Mouse (Mus musculus) neural tube, embryonic 13.5 days (tissue): ENCODE measurements around the gene Emx1. TPM values are rescaled to one million over a fixed set of nuclear protein-coding genes. Genes with fewer than 3 reads are reported as not detected.

Experiments used
- ATAC-seq: fragments of 200-750 bp; cut with Nextera tagmentation; 2 replicates; pipeline ENCODE4 v1.8.0; 2017; ENCODE audit warnings: low read depth, mild to moderate bottlenecking, moderate TSS enrichment, moderate library complexity
- H3K27ac ChIP-seq: fragments of 300-500 bp; sonication (generic); replicated peaks from 2 replicates; pipeline ENCODE4 v1.5.1; 2015; ENCODE audit warnings: moderate library complexity, mild to moderate bottlenecking, inconsistent platforms
- H3K27me3 ChIP-seq: fragments of 300-500 bp; sonication (generic); 2 replicates; pipeline ENCODE4 v1.6.1; 2015; ENCODE audit warnings: mild to moderate bottlenecking, inconsistent platforms
- H3K36me3 ChIP-seq: fragments of 300-500 bp; sonication (generic); 2 replicates; pipeline ENCODE4 v1.6.1; 2015; ENCODE audit warnings: mild to moderate bottlenecking, inconsistent platforms
- H3K4me1 ChIP-seq: fragments of 300-500 bp; sonication (generic); replicated peaks from 2 replicates; pipeline ENCODE4 v1.6.1; 2015; ENCODE audit warnings: inconsistent platforms
- H3K4me2 ChIP-seq: fragments of 300-500 bp; sonication (generic); 2 replicates; pipeline ENCODE4 v1.6.1; 2015; ENCODE audit warnings: inconsistent platforms, mild to moderate bottlenecking, moderate library complexity
- H3K4me3 ChIP-seq: fragments of 300-500 bp; sonication (generic); 2 replicates; pipeline ENCODE4 v1.5.1; 2015; ENCODE audit warnings: mild to moderate bottlenecking, inconsistent platforms
- H3K9ac ChIP-seq: fragments of 300-500 bp; sonication (generic); 2 replicates; pipeline ENCODE4 v1.6.1; 2015; ENCODE audit warnings: moderate library complexity, mild to moderate bottlenecking, inconsistent platforms
- H3K9me3 ChIP-seq: fragments of 300-500 bp; sonication (generic); 2 replicates; pipeline ENCODE4 v1.6.1; 2016; ENCODE audit warnings: inconsistent platforms
- WGBS: fragments of 180-500 bp; shearing (Covaris S2); methylation state at CpG from one replicate; pipeline ENCODE4 v1.1.7; 2015; 5-methylcytosine and 5-hydroxymethylcytosine counted together
- polyA plus RNA-seq: library from polyadenylated mRNA; unstranded; fragments of >200 nt; fragmentation: Nextera tagmentation; extraction: Ambion mirVana; gene quantifications from 2 replicates; pipeline ENCODE4 v1.2.1, GENCODE M21; 2015

Gene Emx1
- polyA plus RNA-seq, 1 experiment from 2014 or later, result not detected

DNA sequence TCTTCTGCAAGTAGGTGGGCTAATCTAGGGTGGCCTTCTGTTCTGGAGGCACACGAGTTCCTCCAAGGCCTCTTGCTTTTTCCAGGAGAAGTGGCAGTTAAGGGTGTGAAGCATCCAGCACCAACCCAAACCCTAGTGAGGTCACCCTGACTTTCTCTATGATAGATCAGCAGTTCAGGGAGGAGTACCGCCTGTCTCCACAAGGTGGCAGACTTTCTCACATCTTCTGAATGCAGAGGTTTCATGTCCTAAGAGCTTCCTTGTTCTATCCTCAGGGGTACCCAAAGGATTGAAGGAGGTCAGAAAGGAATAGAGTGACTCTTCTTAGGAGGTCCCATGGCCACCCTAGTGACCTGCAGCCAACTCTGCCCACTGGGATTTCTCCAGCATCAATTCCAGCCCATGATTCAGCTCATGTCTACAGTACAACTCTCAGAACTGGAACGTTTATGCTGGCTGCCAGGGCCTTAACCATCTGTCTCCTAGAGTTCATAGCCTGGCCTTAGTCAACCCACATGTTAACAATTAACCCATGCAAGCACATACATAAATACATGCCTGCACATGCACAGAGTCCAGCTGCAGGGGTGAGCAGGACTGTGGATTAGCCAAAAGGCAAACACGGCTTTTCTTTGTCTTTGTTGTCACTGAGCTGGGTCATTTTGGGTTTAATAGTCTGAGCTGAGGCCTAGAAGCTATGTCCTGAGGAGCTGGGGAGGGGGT, 26.9 kb upstream of the Emx1 start:
- peak; percentile 45; the same call in 1 of the 2 replicates for ATAC-seq
- H3K4me3 ChIP-seq, result no peak overlapping the region

DNA sequence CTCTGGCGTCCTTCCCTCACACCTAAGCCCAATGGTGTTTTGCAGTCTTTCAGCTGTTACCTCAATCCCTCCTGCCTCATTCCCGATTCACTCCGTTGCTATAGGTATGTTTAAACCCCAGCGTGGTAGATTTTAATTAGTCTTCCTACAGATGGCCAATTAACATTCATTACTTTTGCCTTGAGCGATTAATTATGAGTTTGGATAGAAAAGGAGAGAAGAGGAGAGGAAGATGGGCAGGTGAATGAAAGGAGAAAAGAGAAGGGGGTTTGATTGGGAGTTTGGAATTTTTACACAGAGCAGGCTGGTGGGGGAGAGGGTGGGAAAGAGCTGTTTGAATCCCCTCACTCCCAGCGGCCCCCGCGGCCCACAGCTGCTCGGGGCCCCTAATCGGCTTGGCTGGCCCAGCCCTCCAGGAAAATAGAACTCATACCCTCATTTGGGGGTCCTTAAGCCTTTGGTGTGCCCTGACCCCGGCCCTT, 21.8 kb upstream of the Emx1 start:
- no peak overlapping the region for H3K4me3 ChIP-seq
- no peak overlapping the region for H3K4me2 ChIP-seq
- no peaks in the 10 kb centered on the region for H3K36me3 ChIP-seq
- no peak for ATAC-seq
- 38% methylated on average over 11 of the region's 11 CpGs for WGBS
- H3K4me1 ChIP-seq, result peaks cover 8% of the 10 kb centered on the region; the same call in 1 of the 2 replicates
- no peak overlapping the region for H3K9ac ChIP-seq
- H3K27me3 ChIP-seq, result no peaks in the 10 kb centered on the region
- no peaks in the 10 kb centered on the region for H3K9me3 ChIP-seq
- no peak overlapping the region for H3K27ac ChIP-seq

More for the DNA sequence above, 26.9 kb upstream of the Emx1 start:
- Histone ChIP-seq H3K9ac (no peak overlapping the region), H3K36me3 (no peaks in the 10 kb centered on the region), H3K4me2 (no peak overlapping the region), H3K27ac (no peak overlapping the region), H3K9me3 (no peaks in the 10 kb centered on the region), H3K4me1 (peaks cover 3% of the 10 kb centered on the region), H3K27me3 (no peaks in the 10 kb centered on the region)
- WGBS, result 47% methylated on average over 4 of the region's 4 CpGs

- no peak for ATAC-seq
- Histone ChIP-seq H3K36me3 (no peaks in the 10 kb centered on the region), H3K27me3 (peaks cover 40% of the 10 kb centered on the region), H3K9ac (no peak overlapping the region), H3K27ac (no peak overlapping the region), H3K4me1 (no peaks in the 10 kb centered on the region), H3K4me2 (no peak overlapping the region), H3K9me3 (0 out of 2 replicates have a peak, but pooled peaks cover 4% of the 10 kb centered on the region), H3K4me3 (no peak overlapping the region)
- 78% methylated on average over 3 of the region's 3 CpGs for WGBS
Measured at GRCm38 (mm10) chr6:85179569-85179968, 7.7 kb upstream of the Emx1 start.

- no peaks in the 10 kb centered on the region for H3K36me3 ChIP-seq
- no peak overlapping the region for H3K4me3 ChIP-seq
- peaks cover 42% of the 10 kb centered on the region for H3K27me3 ChIP-seq
- WGBS, result 68% methylated on average over 2 of the region's 2 CpGs
- H3K9ac ChIP-seq, result no peak overlapping the region
- no peaks in the 10 kb centered on the region for H3K4me1 ChIP-seq
- H3K4me2 ChIP-seq, result no peak overlapping the region
- H3K27ac ChIP-seq, result no peak overlapping the region
- 0 out of 2 replicates have a peak, but pooled peaks cover 4% of the 10 kb centered on the region for H3K9me3 ChIP-seq
- no peak for ATAC-seq
Measured at GRCm38 (mm10) chr6:85180036-85180435, 7.2 kb upstream of the Emx1 start.

GRCm38 (mm10) chr6:85183951-85184350, 3.3 kb upstream of the Emx1 start:
- H3K4me1 ChIP-seq, result peaks cover 29% of the 10 kb centered on the region
- H3K36me3 ChIP-seq, result no peaks in the 10 kb centered on the region
- H3K4me2 ChIP-seq, result no peak overlapping the region
- H3K9me3 ChIP-seq, result 0 out of 2 replicates have a peak, but pooled peaks cover 4% of the 10 kb centered on the region
- peaks cover 81% of the 10 kb centered on the region for H3K27me3 ChIP-seq
- WGBS, result 51% methylated on average over 3 of the region's 3 CpGs
- H3K4me3 ChIP-seq, result no peak overlapping the region
- H3K27ac ChIP-seq, result no peak overlapping the region
- ATAC-seq, result no peak
- no peak overlapping the region for H3K9ac ChIP-seq

GRCm38 (mm10) chr6:85186033-85186743, 1.1 kb upstream of the Emx1 start:
- Histone ChIP-seq H3K4me3 (no peak overlapping the region), H3K27me3 (peaks cover 91% of the 10 kb centered on the region), H3K4me1 (peaks cover 43% of the 10 kb centered on the region), H3K36me3 (no peaks in the 10 kb centered on the region), H3K27ac (no peak overlapping the region), H3K4me2 (no peak overlapping the region), H3K9ac (no peak overlapping the region), H3K9me3 (0 out of 2 replicates have a peak, but pooled peaks cover 4% of the 10 kb centered on the region)
- no peak for ATAC-seq
- under 1% methylated on average over 33 of the region's 33 CpGs for WGBS

DNA sequence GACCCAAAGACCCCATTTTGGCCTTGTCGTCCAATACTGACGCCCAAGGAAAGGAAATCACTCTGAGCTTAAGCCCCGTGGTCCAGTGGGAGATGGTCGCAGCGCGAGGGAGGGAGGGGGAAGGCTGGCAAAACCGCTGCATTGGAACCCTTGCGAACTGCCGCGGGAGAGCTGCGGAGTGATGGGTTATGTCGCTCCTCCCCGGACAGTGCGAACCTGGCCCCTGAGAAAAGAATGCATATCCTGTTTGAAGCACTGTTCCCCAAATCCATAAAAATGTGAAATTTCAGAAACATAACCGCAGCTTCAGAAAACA, 536 bp upstream of the Emx1 start:
- H3K4me2 ChIP-seq, result no peak overlapping the region
- peaks cover 43% of the 10 kb centered on the region for H3K4me1 ChIP-seq
- no peak overlapping the region for H3K4me3 ChIP-seq
- no peak overlapping the region for H3K27ac ChIP-seq
- WGBS, result under 1% methylated on average over 15 of the region's 15 CpGs
- H3K27me3 ChIP-seq, result peaks cover 91% of the 10 kb centered on the region
- H3K9ac ChIP-seq, result no peak overlapping the region
- H3K9me3 ChIP-seq, result 0 out of 2 replicates have a peak, but pooled peaks cover under 1% of the 10 kb centered on the region
- H3K36me3 ChIP-seq, result no peaks in the 10 kb centered on the region
- no peak for ATAC-seq

DNA sequence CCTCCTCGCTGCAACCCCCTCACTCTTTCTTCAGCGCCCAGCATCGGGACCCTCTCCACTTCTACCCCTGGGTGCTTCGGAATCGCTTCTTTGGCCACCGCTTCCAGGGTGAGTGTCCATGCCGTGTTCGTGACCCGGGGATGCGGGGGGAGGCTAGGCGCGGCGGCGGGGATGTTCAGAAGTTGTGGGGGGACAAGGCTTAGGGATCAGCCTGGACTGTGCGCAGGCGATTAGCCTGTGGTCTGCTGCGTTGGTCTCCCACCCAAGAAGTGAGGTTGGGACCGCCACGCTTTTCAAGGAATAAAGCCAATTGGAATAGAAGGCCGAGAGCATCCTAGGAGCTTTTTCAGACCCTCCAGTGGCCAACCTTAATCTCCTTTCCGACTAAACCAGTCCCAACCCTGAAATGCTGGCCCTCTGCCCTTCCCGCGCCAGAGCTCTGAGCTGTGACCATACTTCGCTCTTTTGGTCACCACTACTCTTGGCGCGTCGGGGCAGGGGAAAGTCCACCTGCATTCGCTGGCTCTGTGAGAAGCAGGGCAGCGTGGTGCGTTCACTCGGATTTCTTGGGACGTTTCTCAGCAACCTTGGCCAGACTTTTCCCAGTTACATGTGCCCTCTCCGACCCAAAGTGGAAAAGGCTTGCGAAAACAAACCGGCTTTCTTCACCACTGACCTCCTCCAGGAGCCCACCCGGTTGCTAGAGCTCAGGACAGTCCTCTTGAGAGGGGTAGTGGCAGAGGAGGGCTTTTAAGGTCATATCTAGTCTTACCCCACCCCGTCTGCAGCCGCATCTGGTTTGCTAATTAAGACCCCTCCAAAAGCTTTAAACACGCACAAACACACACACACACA, 1.2 kb downstream of the Emx1 start:
- no peak overlapping the region for H3K27ac ChIP-seq
- H3K4me2 ChIP-seq, result peak overlapping the region; percentile 56
- H3K4me1 ChIP-seq, result peaks cover 43% of the 10 kb centered on the region
- peaks cover 96% of the 10 kb centered on the region for H3K27me3 ChIP-seq
- no peaks in the 10 kb centered on the region for H3K36me3 ChIP-seq
- ATAC-seq, result no peak
- H3K4me3 ChIP-seq, result peak overlapping the region; percentile 34
- H3K9ac ChIP-seq, result no peak overlapping the region
- WGBS, result under 1% methylated on average over 39 of the region's 39 CpGs
- H3K9me3 ChIP-seq, result no peaks in the 10 kb centered on the region

DNA sequence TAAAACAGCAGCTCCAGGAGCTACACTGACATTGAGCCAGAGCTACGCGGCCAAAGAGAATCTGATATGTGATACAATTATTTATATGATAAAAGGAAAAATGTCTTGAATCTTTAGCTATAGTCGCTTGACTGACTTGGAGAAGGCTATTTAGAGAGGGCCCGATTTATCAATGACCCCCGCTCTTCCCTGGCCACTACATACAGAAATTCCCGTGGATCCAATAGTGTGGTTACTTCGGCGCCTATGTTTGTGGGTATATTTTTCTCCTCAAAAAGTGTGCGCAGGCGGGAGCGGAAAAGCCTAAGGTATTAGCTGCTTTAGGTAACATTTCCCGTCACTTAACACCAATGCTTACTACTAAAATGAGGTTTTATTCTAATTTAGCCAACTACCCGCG, 2.1 kb downstream of the Emx1 start:
- Histone ChIP-seq H3K27me3 (peaks cover 97% of the 10 kb centered on the region), H3K36me3 (no peaks in the 10 kb centered on the region), H3K9me3 (no peaks in the 10 kb centered on the region), H3K4me3 (no peak overlapping the region), H3K4me2 (no peak overlapping the region), H3K4me1 (peaks cover 43% of the 10 kb centered on the region), H3K27ac (no peak overlapping the region), H3K9ac (no peak overlapping the region)
- ATAC-seq, result no peak
- WGBS, result 5% methylated on average over 14 of the region's 14 CpGs

DNA sequence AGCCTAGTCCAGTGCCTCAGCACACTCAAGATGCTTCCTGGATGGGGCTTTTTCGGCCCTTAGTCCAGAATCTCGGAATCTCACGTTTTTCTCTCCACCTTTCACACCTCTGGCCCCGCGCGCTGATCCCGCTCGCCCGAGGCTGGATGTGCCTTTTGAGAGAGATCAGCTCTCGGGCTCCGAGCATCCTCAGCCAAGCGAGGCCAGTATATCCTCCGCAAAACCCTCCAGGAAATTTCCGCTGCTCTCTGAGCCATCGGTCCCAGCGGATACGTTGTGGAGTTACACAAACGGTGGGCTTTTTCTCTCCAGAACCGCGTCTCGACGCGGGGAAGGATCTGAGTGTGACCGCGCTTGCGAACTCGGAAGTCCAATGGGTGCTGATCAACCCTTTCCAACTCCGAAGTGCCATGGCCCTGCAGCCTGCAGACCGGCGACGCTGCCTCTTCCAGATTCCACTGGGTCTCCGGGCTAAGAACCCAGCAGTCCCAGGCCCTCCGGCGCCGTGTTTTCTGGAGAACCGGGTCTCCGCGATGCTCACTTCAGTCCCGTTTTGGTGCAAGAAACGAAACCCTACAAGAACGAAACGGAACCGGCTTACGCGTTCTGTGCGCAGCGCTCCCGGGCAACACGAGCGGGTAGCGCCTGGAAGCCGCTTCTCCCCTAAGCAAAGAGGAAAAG, 2.8 kb downstream of the Emx1 start:
- Histone ChIP-seq H3K4me2 (peak overlapping the region; percentile 45), H3K27ac (no peak overlapping the region), H3K36me3 (no peaks in the 10 kb centered on the region), H3K4me3 (peak overlapping the region; percentile 25), H3K27me3 (peaks cover 99% of the 10 kb centered on the region), H3K9me3 (no peaks in the 10 kb centered on the region), H3K9ac (no peak overlapping the region), H3K4me1 (peaks cover 43% of the 10 kb centered on the region)
- no peak for ATAC-seq
- under 1% methylated on average over 52 of the region's 52 CpGs for WGBS

DNA sequence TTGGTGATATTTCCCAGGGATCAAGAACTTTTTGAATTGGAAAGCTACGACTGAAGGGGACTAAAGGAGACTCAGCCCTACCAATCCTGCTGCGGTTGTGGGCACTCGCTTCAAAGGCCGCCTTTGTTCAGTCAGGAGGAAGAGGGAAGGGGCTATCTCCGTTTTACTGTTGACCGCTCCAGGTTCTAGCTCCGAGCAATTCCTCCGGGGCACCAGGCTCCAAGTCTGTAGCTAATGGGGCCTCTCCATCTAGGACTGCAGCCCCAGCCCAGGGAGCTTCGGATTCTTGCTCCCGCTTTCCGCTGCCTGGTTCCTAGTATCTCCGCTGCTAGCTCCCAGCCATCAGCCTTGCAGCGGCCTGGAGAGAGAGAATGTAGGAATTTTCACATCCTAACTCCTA, 3.4 kb downstream of the Emx1 start:
- 0 out of 2 replicates have a peak overlapping the region, but pooled peaks have one; percentile 17 for H3K9ac ChIP-seq
- H3K4me2 ChIP-seq, result peak overlapping the region; percentile 45
- H3K4me1 ChIP-seq, result peaks cover 43% of the 10 kb centered on the region
- H3K4me3 ChIP-seq, result peak overlapping the region; percentile 25
- no peak overlapping the region for H3K27ac ChIP-seq
- ATAC-seq, result no peak
- no peaks in the 10 kb centered on the region for H3K9me3 ChIP-seq
- under 1% methylated on average over 13 of the region's 13 CpGs for WGBS
- peaks cover 100% of the 10 kb centered on the region for H3K27me3 ChIP-seq
- no peaks in the 10 kb centered on the region for H3K36me3 ChIP-seq
